Mouse (Mus musculus) lung, postnatal 0 days (tissue): ENCODE results near the gene Mgat4b. TPM values are rescaled to one million over a fixed set of nuclear protein-coding genes. Genes with fewer than 3 reads are reported as not detected.

Source experiments
- ATAC-seq: fragments of 200-750 bp; cut with Nextera tagmentation; 2 replicates; pipeline ENCODE4 v1.8.0; 2017; ENCODE audit warnings: moderate library complexity
- DNase-seq: peaks from one replicate; pipeline ENCODE4 v3.0.0-alpha.2; 2016; ENCODE audit warnings: low spot score
- H3K27ac ChIP-seq: fragments of 300-500 bp; sonication (generic); 2 replicates; pipeline ENCODE4 v1.5.1; 2014; ENCODE audit warnings: antibody characterized with exemption, mild to moderate bottlenecking, low read length, mixed read lengths
- H3K27me3 ChIP-seq: fragments of 300-500 bp; sonication (generic); replicated peaks from 2 replicates; pipeline ENCODE4 v1.6.1; 2014; ENCODE audit warnings: low read length, mixed read lengths; ENCODE audit not compliant: insufficient read depth
- H3K36me3 ChIP-seq: fragments of 300-500 bp; sonication (generic); 2 replicates; pipeline ENCODE4 v1.6.1; 2014; ENCODE audit warnings: low read length, mixed read lengths; ENCODE audit not compliant: insufficient read depth
- H3K4me1 ChIP-seq: fragments of 300-500 bp; sonication (generic); 2 replicates; pipeline ENCODE4 v1.6.1; 2014; ENCODE audit warnings: antibody characterized with exemption, low read depth, low read length, mixed read lengths; ENCODE audit not compliant: insufficient read depth
- H3K4me2 ChIP-seq: fragments of 300-500 bp; sonication (generic); replicated peaks from 2 replicates; pipeline ENCODE4 v1.6.1; 2014; ENCODE audit warnings: low read depth, mild to moderate bottlenecking, low read length, moderate library complexity, mixed read lengths
- H3K4me3 ChIP-seq: fragments of 300-500 bp; sonication (generic); 2 replicates; pipeline ENCODE4 v1.5.1; 2014; ENCODE audit warnings: low read depth, low read length
- H3K9ac ChIP-seq: fragments of 300-500 bp; sonication (generic); replicated peaks from 2 replicates; pipeline ENCODE4 v1.6.1; 2014; ENCODE audit warnings: low read depth, mild to moderate bottlenecking
- H3K9me3 ChIP-seq: fragments of 300-500 bp; sonication (generic); 2 replicates; pipeline ENCODE4 v1.6.1; 2016; ENCODE audit warnings: low read length, mixed read lengths
- CTCF ChIP-seq: IDR thresholded peaks from 2 replicates; pipeline ENCODE4 v1.5.1; 2016; ENCODE audit warnings: antibody characterized with exemption, mild to moderate bottlenecking
- EP300 ChIP-seq: IDR thresholded peaks from 2 replicates; pipeline ENCODE4 v1.6.1; 2016; ENCODE audit warnings: antibody characterized with exemption, mild to moderate bottlenecking, control low read depth
- WGBS: fragments of 180-500 bp; shearing (Covaris S2); extraction: QIAGEN DNeasy Blood & Tissue Kit; methylation state at CpG from one replicate; pipeline ENCODE4 v1.1.7; 2014; 5-methylcytosine and 5-hydroxymethylcytosine counted together
- polyA plus RNA-seq: library from polyadenylated mRNA; unstranded; fragments of >200 nt; fragmentation: Nextera tagmentation; extraction: Ambion mirVana; gene quantifications from 2 replicates; pipeline ENCODE4 v1.2.1, GENCODE M21; 2015

Mgat4b gene
- polyA plus RNA-seq, 1 experiment from 2014 or later: 43.4 TPM

- TF ChIP-seq CTCF (no peak; the same call in 1 of the 2 replicates), EP300 (no peak)
- Histone ChIP-seq H3K9ac (peak overlapping the region; percentile 69), H3K27me3 (no peaks in the 10 kb centered on the region), H3K4me2 (peak overlapping the region; percentile 91), H3K36me3 (0 out of 2 replicates have a peak, but pooled peaks cover 1% of the 10 kb centered on the region), H3K9me3 (no peaks in the 10 kb centered on the region), H3K4me1 (peaks cover 7% of the 10 kb centered on the region; the same call in 1 of the 2 replicates), H3K4me3 (peak overlapping the region; percentile 57), H3K27ac (peak overlapping the region; percentile 57; the same call in 1 of the 2 replicates)
- peak; percentile 99 for ATAC-seq
- 0% methylated on average over 24 of the region's 27 CpGs for WGBS
- DNase-seq: peak; percentile 99
Observed at GRCm38 (mm10) chr11:50174730-50175187, 35.9 kb upstream of the Mgat4b start.

DNA sequence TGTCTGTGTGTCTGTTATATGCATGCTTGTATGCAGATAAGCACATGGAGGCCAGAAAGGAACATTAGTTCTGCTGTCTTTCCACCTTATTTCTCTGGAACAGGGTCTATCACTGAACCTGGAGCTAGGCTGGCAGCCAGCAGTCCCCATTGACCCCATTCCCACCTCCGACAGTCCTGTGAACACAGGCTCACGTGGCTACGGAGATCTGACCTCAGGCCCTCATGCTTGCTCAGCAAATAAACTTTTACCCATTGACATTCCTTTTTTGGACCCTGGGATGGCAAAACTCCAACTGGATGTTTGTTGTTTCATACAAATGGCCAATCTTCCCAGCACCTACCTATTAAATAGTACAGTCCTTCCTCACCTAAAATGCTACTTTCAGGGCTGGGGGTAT, 34.3 kb upstream of the Mgat4b start:
- DNase-seq: no peak
- WGBS: 42% methylated on average over 3 of the region's 3 CpGs
- H3K36me3 ChIP-seq: no peaks in the 10 kb centered on the region

DNA sequence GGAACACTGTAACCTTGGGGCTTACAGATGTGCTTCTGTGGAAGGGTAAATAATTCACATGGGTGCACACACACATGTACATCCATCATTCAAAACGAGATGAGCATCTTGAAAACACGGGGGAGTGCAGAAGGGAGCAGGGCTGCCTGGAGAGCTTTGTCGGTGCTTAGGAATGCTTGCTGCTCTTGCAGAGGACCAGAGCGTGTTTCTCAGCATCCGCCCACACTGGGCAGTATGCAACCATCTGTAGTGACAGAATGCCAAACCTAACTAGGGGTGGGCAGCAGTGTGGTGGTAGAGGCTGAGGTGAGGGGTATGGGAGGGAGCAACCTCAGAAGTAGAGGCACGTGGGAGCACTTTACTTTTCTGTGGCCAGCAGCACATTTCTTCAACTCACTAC, 33.6 kb upstream of the Mgat4b start:
- H3K9me3 ChIP-seq: no peaks in the 10 kb centered on the region
- no peak overlapping the region for H3K4me3 ChIP-seq
- H3K36me3 ChIP-seq: no peaks in the 10 kb centered on the region
- no peaks in the 10 kb centered on the region for H3K27me3 ChIP-seq
- peaks cover 7% of the 10 kb centered on the region; the same call in 1 of the 2 replicates for H3K4me1 ChIP-seq
- no peak overlapping the region for H3K27ac ChIP-seq
- no peak overlapping the region for H3K9ac ChIP-seq
- TF ChIP-seq CTCF (no peak), EP300 (no peak)
- H3K4me2 ChIP-seq: no peak overlapping the region
- DNase-seq (no peak), ATAC-seq (no peak)
- WGBS: 62% methylated on average over 6 of the region's 6 CpGs

More for the DNA sequence above, 34.3 kb upstream of the Mgat4b start:
- TF ChIP-seq CTCF: no peak
- no peak for TF ChIP-seq EP300
- no peaks in the 10 kb centered on the region for H3K27me3 ChIP-seq
- peaks cover 7% of the 10 kb centered on the region; the same call in 1 of the 2 replicates for H3K4me1 ChIP-seq
- ATAC-seq: no peak
- no peak overlapping the region for H3K4me2 ChIP-seq
- no peak overlapping the region for H3K4me3 ChIP-seq
- H3K9ac ChIP-seq: no peak overlapping the region
- H3K9me3 ChIP-seq: no peaks in the 10 kb centered on the region
- no peak overlapping the region for H3K27ac ChIP-seq

DNA sequence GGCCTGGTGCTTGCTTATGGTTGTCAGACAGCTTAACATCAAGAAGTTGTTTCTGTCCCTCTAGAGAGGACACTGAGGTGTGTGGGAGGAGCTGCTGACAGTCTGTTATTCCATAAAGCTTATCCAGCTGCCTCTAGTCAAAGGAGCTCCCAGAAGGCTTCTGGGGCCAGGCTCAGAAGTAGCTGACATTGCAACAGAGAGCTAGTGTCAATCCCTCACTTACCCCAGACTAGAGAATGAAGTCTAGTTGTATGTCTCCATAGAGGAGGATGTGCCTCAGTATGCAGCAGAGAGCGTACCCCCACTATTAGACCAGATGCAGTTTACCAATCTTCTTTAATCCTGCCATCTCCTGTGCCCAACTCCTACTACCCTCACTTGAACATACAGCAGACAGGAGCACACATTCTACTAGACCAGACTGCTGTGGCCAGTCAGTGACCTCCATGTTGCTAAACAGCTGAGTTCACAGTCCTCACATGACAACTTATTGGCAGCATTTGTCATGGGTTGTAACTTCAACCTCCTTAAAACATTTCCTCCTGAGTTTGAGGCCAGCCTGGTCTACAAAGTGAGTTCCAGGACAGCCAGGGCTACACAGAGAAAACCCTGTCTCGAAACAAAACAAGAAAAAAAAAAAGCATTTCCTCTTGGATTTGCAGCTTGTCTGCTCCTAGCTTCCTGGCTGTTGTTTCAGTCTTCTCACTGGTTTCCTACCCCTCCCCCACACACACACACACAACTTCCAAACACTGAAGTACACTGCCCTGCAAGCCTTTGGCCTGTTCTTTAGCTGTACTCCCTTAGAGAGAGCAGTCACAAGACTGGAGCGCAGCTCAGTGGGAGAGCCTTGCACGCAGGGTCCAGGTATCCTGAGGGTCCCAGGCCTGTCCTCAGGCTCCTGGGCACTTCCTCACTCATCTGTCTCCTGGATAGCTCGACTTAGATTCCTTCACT, 31.9 kb upstream of the Mgat4b start:
- ATAC-seq (peak; percentile 15), DNase-seq (peak; percentile 70)
- WGBS: 67% methylated on average over 5 of the region's 5 CpGs
- H3K27ac ChIP-seq: peak overlapping the region; percentile 59
- no peaks in the 10 kb centered on the region for H3K36me3 ChIP-seq
- H3K9ac ChIP-seq: no peak overlapping the region
- no peak for TF ChIP-seq CTCF
- no peak for TF ChIP-seq EP300
- H3K9me3 ChIP-seq: no peaks in the 10 kb centered on the region
- H3K4me2 ChIP-seq: no peak overlapping the region
- peaks cover 7% of the 10 kb centered on the region; the same call in 1 of the 2 replicates for H3K4me1 ChIP-seq
- no peak overlapping the region for H3K4me3 ChIP-seq
- H3K27me3 ChIP-seq: no peaks in the 10 kb centered on the region

DNA sequence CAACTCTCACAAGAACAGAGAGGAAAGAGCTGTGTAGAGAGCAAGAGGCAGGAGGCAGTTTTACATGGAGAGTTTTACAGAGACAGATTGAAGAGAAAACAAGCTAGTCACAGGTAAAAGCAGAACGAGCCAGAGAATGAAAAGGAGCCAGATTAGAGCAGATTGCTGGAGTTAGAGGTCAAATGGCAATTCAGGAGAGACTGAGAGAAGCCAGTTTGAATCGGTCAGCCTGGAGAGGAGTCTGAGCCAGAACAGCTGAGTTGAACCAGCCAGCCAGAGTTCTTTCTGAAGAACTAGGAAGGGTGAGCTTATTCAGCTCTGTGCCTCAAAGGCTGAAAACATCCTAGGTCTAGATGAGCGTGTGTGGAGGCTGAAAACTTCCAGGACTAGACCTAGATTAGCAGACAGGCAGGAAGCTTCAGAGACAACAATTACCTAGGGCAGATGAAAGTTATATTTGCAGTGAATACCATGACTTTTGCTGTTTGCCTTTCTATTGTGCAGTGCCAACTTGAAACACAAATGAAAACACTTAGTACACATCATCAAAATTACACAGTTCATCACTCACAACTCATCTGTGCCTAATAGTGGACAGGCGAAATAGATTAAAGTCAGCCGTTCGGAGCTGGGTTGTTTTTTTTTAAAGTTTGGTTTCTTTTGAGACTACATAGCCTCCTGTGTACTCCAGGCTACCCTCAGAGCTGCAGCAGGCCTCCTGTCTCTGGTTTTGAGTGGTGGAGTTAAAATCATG, 30.0 kb upstream of the Mgat4b start:
- Histone ChIP-seq H3K4me3 (no peak overlapping the region), H3K27me3 (no peaks in the 10 kb centered on the region), H3K4me1 (peaks cover under 1% of the 10 kb centered on the region; the same call in 1 of the 2 replicates), H3K9me3 (no peaks in the 10 kb centered on the region), H3K27ac (no peak overlapping the region), H3K4me2 (no peak overlapping the region), H3K36me3 (no peaks in the 10 kb centered on the region), H3K9ac (no peak overlapping the region)
- 57% methylated on average over 6 of the region's 6 CpGs for WGBS
- TF ChIP-seq CTCF: no peak
- TF ChIP-seq EP300: peak; percentile 51; the same call in 1 of the 2 replicates
- peak; percentile 56 for DNase-seq
- peak; percentile 56 for ATAC-seq

GRCm38 (mm10) chr11:50182702-50183101, 28.0 kb upstream of the Mgat4b start:
- Histone ChIP-seq H3K4me2 (no peak overlapping the region), H3K9me3 (no peaks in the 10 kb centered on the region), H3K27me3 (no peaks in the 10 kb centered on the region), H3K9ac (no peak overlapping the region), H3K27ac (no peak overlapping the region), H3K4me3 (no peak overlapping the region), H3K36me3 (no peaks in the 10 kb centered on the region), H3K4me1 (no peaks in the 10 kb centered on the region)
- ATAC-seq: no peak
- no peak for DNase-seq
- TF ChIP-seq CTCF (no peak), EP300 (no peak)
- WGBS: 76% methylated on average over 4 of the region's 4 CpGs
